Mouse (Mus musculus) liver, postnatal 0 days (tissue): ENCODE measurements at regions not wholly inside any gene's neighbourhood (a gene's known extent, or its start where the extent isn't known, plus 50 kb on each side); places are given as distances from the start of the nearest gene placed in this dataset.

Experiments
- ATAC-seq: fragments of 200-750 bp; cut with Nextera tagmentation; 2 replicates; pipeline ENCODE4 v1.8.0; 2017; ENCODE audit warnings: mild to moderate bottlenecking, moderate library complexity
- DNase-seq: peaks from one replicate; pipeline ENCODE4 v3.0.0-alpha.2; 2016
- H3K27ac ChIP-seq: fragments of 300-500 bp; sonication (generic); 2 replicates; pipeline ENCODE4 v1.5.1; 2014; ENCODE audit warnings: antibody characterized with exemption, moderate library complexity, mild to moderate bottlenecking, low read depth
- H3K27me3 ChIP-seq: fragments of 300-500 bp; sonication (generic); 2 replicates; pipeline ENCODE4 v1.6.1; 2014; ENCODE audit warnings: low read length, control low read depth, mixed read lengths; ENCODE audit not compliant: insufficient read depth
- H3K36me3 ChIP-seq: fragments of 300-500 bp; sonication (generic); replicated peaks from 2 replicates; pipeline ENCODE4 v1.6.1; 2014; ENCODE audit warnings: mild to moderate bottlenecking, control low read depth, low read length, moderate library complexity, mixed read lengths; ENCODE audit not compliant: insufficient read depth
- H3K4me1 ChIP-seq: fragments of 300-500 bp; sonication (generic); 2 replicates; pipeline ENCODE4 v1.6.1; 2014; ENCODE audit warnings: antibody characterized with exemption, mild to moderate bottlenecking, control low read depth; ENCODE audit not compliant: insufficient read depth
- H3K4me2 ChIP-seq: fragments of 300-500 bp; sonication (generic); 2 replicates; pipeline ENCODE4 v1.6.1; 2014; ENCODE audit warnings: low read depth, mild to moderate bottlenecking, low read length, moderate library complexity, mixed read lengths
- H3K4me3 ChIP-seq: fragments of 300-500 bp; sonication (generic); 2 replicates; pipeline ENCODE4 v1.5.1; 2014; ENCODE audit warnings: low read depth, low read length
- H3K9ac ChIP-seq: fragments of 300-500 bp; sonication (generic); replicated peaks from 2 replicates; pipeline ENCODE4 v1.6.1; 2014; ENCODE audit warnings: mild to moderate bottlenecking, moderate library complexity
- H3K9me3 ChIP-seq: fragments of 300-500 bp; sonication (generic); 2 replicates; pipeline ENCODE4 v1.6.1; 2016; ENCODE audit warnings: mild to moderate bottlenecking, control low read depth, low read length, mixed read lengths
- CTCF ChIP-seq: sonication (generic); IDR thresholded peaks from 2 replicates; pipeline ENCODE4 v1.5.1; 2016; ENCODE audit warnings: antibody characterized with exemption, low read depth
- EP300 ChIP-seq: IDR thresholded peaks from 2 replicates; pipeline ENCODE4 v1.6.1; 2016; ENCODE audit warnings: antibody characterized with exemption, low read depth, mild to moderate bottlenecking
- WGBS: fragments of 180-500 bp; shearing (Covaris S2); extraction: QIAGEN DNeasy Blood & Tissue Kit; methylation state at CpG from one replicate; pipeline ENCODE4 v1.1.7; 2014; ENCODE audit not compliant: insufficient replicate concordance; 5-methylcytosine and 5-hydroxymethylcytosine counted together

DNA sequence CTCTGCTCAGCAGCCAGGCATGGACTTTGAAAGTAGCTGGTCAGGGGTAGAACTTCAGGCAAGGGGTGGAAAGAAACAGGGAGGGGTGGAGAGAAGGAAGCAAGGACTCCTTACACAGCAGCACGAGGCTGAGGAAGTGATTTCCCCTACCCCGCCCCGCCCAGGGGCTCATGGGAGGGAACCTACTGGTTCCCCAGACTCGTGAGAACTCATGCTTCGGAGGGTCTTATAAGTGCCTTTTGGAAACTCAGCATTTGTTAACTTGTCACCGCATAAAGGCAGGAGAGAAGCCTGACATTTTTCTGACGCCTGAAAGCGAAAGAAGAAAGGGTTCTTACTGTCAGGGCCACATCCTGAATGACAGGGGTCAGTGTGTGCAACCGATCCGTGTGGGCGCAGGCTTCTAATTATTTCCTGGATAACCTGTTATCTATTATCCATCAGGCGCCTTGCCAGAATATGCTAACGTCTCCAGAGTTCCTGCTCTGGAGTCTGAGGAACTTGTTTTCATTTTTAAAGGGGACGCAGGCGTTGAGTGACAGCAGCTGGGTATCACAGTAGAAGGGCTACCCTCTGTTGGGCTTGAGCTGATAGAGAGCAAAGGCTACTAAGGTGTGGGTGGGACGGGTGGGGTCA lies 98.2 kb upstream of the Max start:
- Histone ChIP-seq H3K27ac (0 out of 2 replicates have a peak overlapping the region, but pooled peaks have one; percentile 16), H3K4me3 (peak overlapping the region; percentile 35), H3K27me3 (no peaks in the 10 kb centered on the region), H3K9ac (peak overlapping the region; percentile 57), H3K4me1 (peaks cover 22% of the 10 kb centered on the region), H3K9me3 (no peaks in the 10 kb centered on the region), H3K36me3 (no peaks in the 10 kb centered on the region), H3K4me2 (peak overlapping the region; percentile 69)
- TF ChIP-seq CTCF: no peak
- ATAC-seq: peak; percentile 57
- WGBS: 12% methylated on average over 16 of the region's 16 CpGs
- peak; percentile 42 for DNase-seq

DNA sequence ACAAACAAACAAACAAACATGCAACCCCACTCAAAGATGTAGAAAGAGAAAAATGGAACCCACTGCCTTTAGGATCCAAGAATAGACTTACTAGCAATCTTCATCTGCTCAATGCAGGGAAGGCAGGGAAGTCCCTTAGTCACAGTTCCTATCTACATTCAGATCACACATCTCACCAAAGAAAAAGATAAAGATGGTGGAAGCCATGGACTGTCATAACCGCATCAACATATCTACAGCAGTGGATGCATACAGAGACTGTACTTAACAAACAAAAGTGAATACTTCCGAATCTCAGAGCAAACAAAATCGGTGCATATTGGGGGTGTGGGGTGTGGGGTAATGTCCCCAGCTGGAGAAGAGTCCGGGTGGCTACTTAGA lies 97.7 kb upstream of the Max start:
- H3K4me3 ChIP-seq: peak overlapping the region; percentile 35
- DNase-seq: no peak
- ATAC-seq: no peak

DNA sequence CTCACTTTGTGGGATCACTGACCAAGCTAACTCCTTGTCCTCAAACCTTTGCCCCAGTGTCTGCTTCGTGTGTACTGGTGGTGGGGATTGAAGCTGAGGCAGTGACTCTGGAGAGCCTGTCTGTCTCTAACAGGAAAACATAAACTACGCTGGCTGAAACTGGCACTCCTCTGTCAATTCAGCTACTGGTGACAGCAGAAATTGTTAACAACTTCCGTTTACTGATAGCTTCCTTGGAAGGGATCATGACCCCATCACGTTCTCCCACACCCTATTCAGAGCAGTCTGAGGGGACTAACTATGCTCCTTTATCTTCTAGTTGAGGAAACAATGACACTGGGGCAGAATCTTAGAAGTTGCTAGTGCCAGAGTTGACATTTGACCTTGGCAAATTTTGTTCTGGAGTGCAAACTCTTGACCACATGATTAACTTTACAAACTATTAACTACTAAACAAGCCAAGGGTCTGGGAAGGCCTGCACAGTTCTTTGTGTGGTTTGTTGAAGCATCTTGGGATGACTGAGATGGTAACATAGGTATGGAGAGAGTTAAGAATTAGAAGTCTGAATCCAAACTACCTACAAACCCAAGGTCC lies 96.7 kb upstream of the Max start:
- Histone ChIP-seq H3K9me3 (no peaks in the 10 kb centered on the region), H3K4me2 (no peak overlapping the region), H3K4me1 (peaks cover 22% of the 10 kb centered on the region), H3K27ac (no peak overlapping the region), H3K36me3 (no peaks in the 10 kb centered on the region), H3K27me3 (no peaks in the 10 kb centered on the region), H3K4me3 (no peak overlapping the region), H3K9ac (no peak overlapping the region)
- TF ChIP-seq CTCF (no peak), EP300 (no peak)
- no peak for DNase-seq
- 18% methylated on average over 4 of the region's 4 CpGs for WGBS
- no peak for ATAC-seq

More for the DNA sequence above, 97.7 kb upstream of the Max start:
- Histone ChIP-seq H3K9ac (no peak overlapping the region), H3K9me3 (no peaks in the 10 kb centered on the region), H3K4me2 (peak overlapping the region; percentile 69), H3K27me3 (no peaks in the 10 kb centered on the region), H3K36me3 (no peaks in the 10 kb centered on the region), H3K4me1 (peaks cover 22% of the 10 kb centered on the region), H3K27ac (no peak overlapping the region)
- WGBS: 49% methylated on average over 4 of the region's 4 CpGs
- no peak for TF ChIP-seq EP300
- TF ChIP-seq CTCF: no peak

DNA sequence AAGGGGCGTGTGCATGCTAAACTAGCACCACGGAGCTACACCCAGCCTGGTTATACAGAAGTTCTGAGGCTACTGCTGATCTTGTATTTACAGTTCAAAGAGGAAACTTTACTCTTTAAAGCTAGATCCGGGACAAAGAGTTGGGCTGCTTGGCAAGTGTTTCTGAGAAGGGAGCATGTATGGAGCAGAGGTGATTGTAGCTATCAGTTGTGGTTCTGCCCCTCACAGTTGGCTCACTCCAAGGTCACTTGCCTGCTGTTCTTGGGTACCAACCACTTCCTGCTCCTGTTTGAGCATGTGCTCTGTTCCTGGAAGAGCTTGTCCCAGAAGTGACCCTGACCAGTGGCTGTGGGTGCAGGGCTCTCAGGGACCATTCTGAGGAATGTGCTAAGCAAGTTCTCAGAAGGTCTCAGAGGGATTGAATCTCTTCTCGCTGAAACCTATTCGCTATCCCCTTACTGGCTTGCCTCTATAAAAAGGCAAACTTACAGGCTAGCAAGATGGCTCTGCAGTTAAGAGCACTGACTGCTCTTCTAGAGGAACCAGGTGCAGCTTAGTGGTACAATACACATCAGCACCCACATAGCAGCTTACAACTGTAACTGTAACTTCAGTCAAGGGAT lies 94.9 kb upstream of the Max start:
- H3K9ac ChIP-seq: no peak overlapping the region
- DNase-seq: no peak

DNA sequence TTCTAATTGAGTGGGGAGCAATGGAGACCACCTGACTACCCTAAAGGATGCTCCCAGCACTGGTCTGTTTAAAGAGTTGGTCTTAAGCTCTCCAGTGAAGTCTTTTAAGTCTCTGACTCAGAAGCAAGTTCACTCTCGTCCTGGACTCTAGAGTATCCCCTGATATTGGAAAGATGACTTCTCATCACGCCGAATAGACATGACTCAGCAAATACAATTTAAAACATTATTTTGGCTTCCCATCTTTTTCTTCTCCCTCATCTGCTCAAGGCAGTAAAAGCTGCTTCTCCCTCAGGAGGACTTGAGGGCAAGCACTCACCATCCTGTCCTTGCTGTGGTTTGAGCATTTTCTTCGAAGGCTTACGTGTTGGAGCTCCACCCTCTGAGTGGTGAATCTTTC lies 92.7 kb upstream of the Max start:
- no peak overlapping the region for H3K4me3 ChIP-seq
- no peak overlapping the region for H3K27ac ChIP-seq
- H3K4me2 ChIP-seq: no peak overlapping the region
- DNase-seq (no peak), ATAC-seq (no peak)
- no peaks in the 10 kb centered on the region for H3K9me3 ChIP-seq
- no peak for TF ChIP-seq EP300
- TF ChIP-seq CTCF: no peak
- 57% methylated on average over 5 of the region's 5 CpGs for WGBS
- no peaks in the 10 kb centered on the region for H3K36me3 ChIP-seq
- peaks cover 9% of the 10 kb centered on the region for H3K4me1 ChIP-seq
- H3K9ac ChIP-seq: no peak overlapping the region
- H3K27me3 ChIP-seq: no peaks in the 10 kb centered on the region

More for the DNA sequence above, 94.9 kb upstream of the Max start:
- WGBS: 40% methylated on average over 5 of the region's 5 CpGs
- H3K4me1 ChIP-seq: peaks cover 22% of the 10 kb centered on the region
- no peak overlapping the region for H3K4me2 ChIP-seq
- H3K27me3 ChIP-seq: no peaks in the 10 kb centered on the region
- no peak overlapping the region for H3K4me3 ChIP-seq
- H3K9me3 ChIP-seq: no peaks in the 10 kb centered on the region
- peak; percentile 48; the same call in 1 of the 2 replicates for ATAC-seq
- H3K27ac ChIP-seq: no peak overlapping the region
- H3K36me3 ChIP-seq: no peaks in the 10 kb centered on the region
- TF ChIP-seq EP300: no peak
- no peak for TF ChIP-seq CTCF

DNA sequence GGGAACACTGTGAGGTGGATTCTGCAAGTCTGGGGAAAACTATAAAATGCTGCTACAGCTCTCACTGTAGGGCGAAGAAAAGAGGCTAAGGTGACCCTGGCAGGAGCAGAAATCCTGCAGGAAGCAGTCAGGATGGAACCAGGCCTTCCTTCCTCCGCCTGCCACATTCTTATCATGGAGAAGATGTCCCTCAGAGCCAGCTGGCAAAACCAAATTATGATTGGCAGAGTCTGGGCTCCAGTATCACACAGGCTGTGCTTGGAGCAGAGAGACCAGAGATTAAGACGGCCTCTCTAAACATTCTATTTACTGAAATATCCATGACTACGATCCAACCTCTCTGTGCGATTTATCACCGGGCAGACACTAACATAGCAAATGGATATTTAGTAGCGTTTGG lies 92.2 kb upstream of the Max start:
- no peak overlapping the region for H3K4me3 ChIP-seq
- H3K9me3 ChIP-seq: no peaks in the 10 kb centered on the region
- H3K9ac ChIP-seq: no peak overlapping the region
- ATAC-seq (no peak), DNase-seq (no peak)
- H3K4me1 ChIP-seq: peaks cover 9% of the 10 kb centered on the region
- no peak for TF ChIP-seq CTCF
- TF ChIP-seq EP300: no peak
- H3K4me2 ChIP-seq: no peak overlapping the region
- WGBS: 76% methylated on average over 7 of the region's 7 CpGs
- H3K27ac ChIP-seq: no peak overlapping the region
- no peaks in the 10 kb centered on the region for H3K27me3 ChIP-seq
- H3K36me3 ChIP-seq: no peaks in the 10 kb centered on the region
